Mouse (Mus musculus) forebrain, postnatal 0 days (tissue): ENCODE measurements at regions not wholly inside any gene's neighbourhood (a gene's known extent, or its start where the extent isn't known, plus 50 kb on each side); places are given as distances from the start of the nearest gene placed in this dataset.
A peak's percentile ranks its signal among the peaks of the same experiment; 100 is the strongest.

Experiments
- ATAC-seq: fragments of 200-750 bp; cut with Nextera tagmentation; 2 replicates; pipeline ENCODE4 v1.8.0; 2017; ENCODE audit warnings: mild to moderate bottlenecking, moderate library complexity
- DNase-seq: peaks from one replicate; pipeline ENCODE4 v3.0.0-alpha.2; 2015
- H3K27ac ChIP-seq: fragments of 300-500 bp; sonication (generic); 2 replicates; pipeline ENCODE4 v1.5.1; 2014; ENCODE audit warnings: low read depth, mild to moderate bottlenecking, antibody characterized with exemption, low read length, moderate library complexity, mixed read lengths
- H3K27me3 ChIP-seq: fragments of 300-500 bp; sonication (generic); 2 replicates; pipeline ENCODE4 v1.6.1; 2014; ENCODE audit warnings: mild to moderate bottlenecking, low read length, mixed read lengths; ENCODE audit not compliant: insufficient read depth
- H3K36me3 ChIP-seq: fragments of 300-500 bp; sonication (generic); 2 replicates; pipeline ENCODE4 v1.6.1; 2014; ENCODE audit warnings: mild to moderate bottlenecking, moderate library complexity; ENCODE audit not compliant: insufficient read depth
- H3K4me1 ChIP-seq: fragments of 300-500 bp; sonication (generic); 2 replicates; pipeline ENCODE4 v1.6.1; 2014; ENCODE audit warnings: antibody characterized with exemption; ENCODE audit not compliant: insufficient read depth
- H3K4me2 ChIP-seq: fragments of 300-500 bp; sonication (generic); 2 replicates; pipeline ENCODE4 v1.6.1; 2014; ENCODE audit warnings: low read depth, mild to moderate bottlenecking, moderate library complexity
- H3K4me3 ChIP-seq: fragments of 300-500 bp; sonication (generic); 2 replicates; pipeline ENCODE4 v1.5.1; 2014; ENCODE audit warnings: low read depth, low read length, mixed read lengths
- H3K9ac ChIP-seq: fragments of 300-500 bp; sonication (generic); 2 replicates; pipeline ENCODE4 v1.6.1; 2014; ENCODE audit warnings: mild to moderate bottlenecking
- H3K9me3 ChIP-seq: fragments of 300-500 bp; sonication (generic); 2 replicates; pipeline ENCODE4 v1.6.1; 2016; ENCODE audit warnings: low read length
- CTCF ChIP-seq: sonication (generic); IDR thresholded peaks from 2 replicates; pipeline ENCODE4 v1.5.1; 2016; ENCODE audit warnings: antibody characterized with exemption, control low read depth, low read depth
- WGBS: fragments of 180-500 bp; shearing (Covaris S2); extraction: QIAGEN DNeasy Blood & Tissue Kit; methylation state at CpG from one replicate; pipeline ENCODE4 v1.1.7; 2014; 5-methylcytosine and 5-hydroxymethylcytosine counted together

- Histone ChIP-seq H3K27me3 (no peaks in the 10 kb centered on the region), H3K9me3 (no peaks in the 10 kb centered on the region), H3K4me1 (no peaks in the 10 kb centered on the region), H3K27ac (no peak overlapping the region), H3K4me3 (no peak overlapping the region), H3K4me2 (no peak overlapping the region), H3K9ac (no peak overlapping the region), H3K36me3 (no peaks in the 10 kb centered on the region)
- TF ChIP-seq CTCF: no peak
- 72% methylated on average over 1 of the region's 1 CpGs for WGBS
- ATAC-seq (no peak), DNase-seq (no peak)
Observed at GRCm38 (mm10) chr14:111877524-111877923, 202.6 kb downstream of the Slitrk5 start.

GRCm38 (mm10) chr14:111878033-111878432, 203.1 kb downstream of the Slitrk5 start:
- no peak overlapping the region for H3K4me2 ChIP-seq
- no peak overlapping the region for H3K27ac ChIP-seq
- no peaks in the 10 kb centered on the region for H3K4me1 ChIP-seq
- H3K36me3 ChIP-seq: no peaks in the 10 kb centered on the region
- ATAC-seq (0 out of 2 replicates have a peak, but pooled peaks have one; percentile 47), DNase-seq (peak; percentile 20)
- no peak overlapping the region for H3K4me3 ChIP-seq
- H3K9me3 ChIP-seq: no peaks in the 10 kb centered on the region
- 46% methylated on average over 2 of the region's 2 CpGs for WGBS
- H3K27me3 ChIP-seq: no peaks in the 10 kb centered on the region
- H3K9ac ChIP-seq: no peak overlapping the region
- no peak for TF ChIP-seq CTCF

GRCm38 (mm10) chr14:111883952-111884351, 209.1 kb downstream of the Slitrk5 start:
- DNase-seq (no peak), ATAC-seq (no peak)
- Histone ChIP-seq H3K4me3 (no peak overlapping the region), H3K9ac (no peak overlapping the region), H3K4me2 (no peak overlapping the region), H3K36me3 (no peaks in the 10 kb centered on the region), H3K4me1 (no peaks in the 10 kb centered on the region), H3K9me3 (no peaks in the 10 kb centered on the region), H3K27me3 (no peaks in the 10 kb centered on the region), H3K27ac (no peak overlapping the region)
- TF ChIP-seq CTCF: no peak

- 55% methylated on average over 2 of the region's 2 CpGs for WGBS
- Histone ChIP-seq H3K4me3 (no peak overlapping the region), H3K4me1 (no peaks in the 10 kb centered on the region), H3K4me2 (no peak overlapping the region), H3K36me3 (no peaks in the 10 kb centered on the region), H3K9me3 (no peaks in the 10 kb centered on the region), H3K27me3 (no peaks in the 10 kb centered on the region), H3K27ac (no peak overlapping the region), H3K9ac (no peak overlapping the region)
- TF ChIP-seq CTCF: no peak
- DNase-seq: no peak
- no peak for ATAC-seq
Observed at GRCm38 (mm10) chr14:111887688-111888087, 212.8 kb downstream of the Slitrk5 start.

GRCm38 (mm10) chr14:111888781-111889180, 213.9 kb downstream of the Slitrk5 start:
- Histone ChIP-seq H3K36me3 (no peaks in the 10 kb centered on the region), H3K4me3 (no peak overlapping the region), H3K27me3 (no peaks in the 10 kb centered on the region), H3K9ac (no peak overlapping the region), H3K27ac (no peak overlapping the region), H3K4me1 (no peaks in the 10 kb centered on the region), H3K4me2 (no peak overlapping the region), H3K9me3 (no peaks in the 10 kb centered on the region)
- ATAC-seq: no peak
- TF ChIP-seq CTCF: no peak
- DNase-seq: no peak
- 83% methylated on average over 2 of the region's 2 CpGs for WGBS
